Comparison of ENCODE assay signal across 13 mouse cellular contexts in the genomic region with DNA sequence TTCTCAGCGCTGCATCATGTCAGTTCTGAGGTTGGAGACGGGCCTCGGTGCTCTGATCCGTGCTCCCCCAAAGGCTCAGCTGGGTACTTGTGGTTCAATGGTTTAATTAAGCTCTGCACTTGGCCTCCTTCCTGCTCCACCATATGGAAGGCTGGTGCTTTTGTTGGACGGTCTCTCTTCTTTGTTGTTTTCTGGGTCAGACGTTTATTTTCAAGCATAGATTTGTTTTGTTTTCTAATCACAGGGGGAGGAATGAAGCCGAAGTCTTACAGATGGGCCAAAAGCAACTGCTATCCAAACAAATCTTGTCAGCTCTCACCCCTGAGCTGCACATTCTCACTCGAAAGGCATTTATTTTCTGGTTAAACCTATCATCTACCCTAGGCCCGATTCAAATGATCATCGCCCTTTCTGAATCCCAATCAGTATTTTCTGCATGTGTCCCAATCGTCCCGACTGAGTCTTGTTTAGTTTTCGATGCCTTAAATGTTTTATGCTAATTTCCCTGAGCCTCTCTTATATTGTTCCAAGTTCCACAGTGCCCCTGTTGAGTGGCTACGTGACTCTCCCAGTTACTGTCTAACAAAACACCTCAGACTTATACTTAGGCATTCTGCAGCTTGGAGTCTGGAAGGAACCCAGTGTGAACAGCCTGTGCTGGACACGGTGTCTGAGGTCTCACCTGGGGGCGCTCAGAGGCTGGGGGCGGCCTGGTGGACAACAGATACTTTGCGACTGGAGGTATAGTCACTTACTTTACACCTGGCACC. TPM values are rescaled to one million over a fixed set of nuclear protein-coding genes. Genes with fewer than 3 reads are reported as not detected.
DNase-seq lines count a peak whose midpoint lies in the region; ATAC-seq and TF ChIP-seq lines count a peak whose summit lies in the region.
"Had no signal": no experiment of that assay in that cellular context is flagged by ENCODE, and none has a peak within 500 bp of the region (broad histone marks: within the 10 kb centered on the region; RNA-seq: fewer than 3 reads in every experiment).

No protein-coding gene starts in this region.

- 0 out of 2 replicates have a peak overlapping the region, but pooled peaks have one; percentile 15 for H3K27ac ChIP-seq in embryonic facial prominence, embryonic 14.5 days (replicated peaks; ENCODE audit: low read depth, low read length)
- H3K27ac ChIP-seq in embryonic facial prominence, embryonic 10.5 days (replicated peaks): no peak overlapping the region
- no peak overlapping the region for H3K27ac ChIP-seq in forebrain, embryonic 11.5 days (ENCODE audit: low read depth, low read length)
- no peak overlapping the region for H3K27ac ChIP-seq in midbrain, embryonic 12.5 days (replicated peaks)
- no peak overlapping the region for H3K27ac ChIP-seq in stomach, postnatal 0 days (replicated peaks)
- H3K27ac ChIP-seq: left cerebral cortex, adult 2 months had no signal

- no peak overlapping the region for H3K9ac ChIP-seq in embryonic facial prominence, embryonic 14.5 days (ENCODE audit: low read depth, low read length)
- H3K9ac ChIP-seq in forebrain, embryonic 11.5 days (ENCODE audit: low read length): no peak overlapping the region
- H3K9ac ChIP-seq in midbrain, embryonic 12.5 days (replicated peaks): no peak overlapping the region
- H3K9ac ChIP-seq in stomach, postnatal 0 days (ENCODE audit: low read length): no peak overlapping the region

- no peaks in the 10 kb centered on the region for H3K36me3 ChIP-seq in embryonic facial prominence, embryonic 14.5 days (ENCODE audit: control insufficient read depth, insufficient read depth, low read length)
- no peaks in the 10 kb centered on the region for H3K36me3 ChIP-seq in embryonic facial prominence, embryonic 10.5 days (replicated peaks)
- H3K36me3 ChIP-seq in forebrain, embryonic 11.5 days (ENCODE audit: control insufficient read depth, insufficient read depth, low read length): no peaks in the 10 kb centered on the region
- H3K36me3 ChIP-seq in midbrain, embryonic 12.5 days: no peaks in the 10 kb centered on the region
- no peaks in the 10 kb centered on the region for H3K36me3 ChIP-seq in stomach, postnatal 0 days (ENCODE audit: control insufficient read depth, insufficient read depth, low read length)
- H3K36me3 ChIP-seq: G1E had no signal

- no peaks in the 10 kb centered on the region for H3K4me1 ChIP-seq in embryonic facial prominence, embryonic 14.5 days (ENCODE audit: control insufficient read depth, insufficient read depth, low read length)
- peaks cover 8% of the 10 kb centered on the region for H3K4me1 ChIP-seq in embryonic facial prominence, embryonic 10.5 days
- 0 out of 2 replicates have a peak, but pooled peaks cover 4% of the 10 kb centered on the region for H3K4me1 ChIP-seq in forebrain, embryonic 11.5 days (replicated peaks; ENCODE audit: control insufficient read depth, insufficient read depth, low read length)
- peaks cover 21% of the 10 kb centered on the region; the same call in 1 of the 2 replicates for H3K4me1 ChIP-seq in midbrain, embryonic 12.5 days
- H3K4me1 ChIP-seq in stomach, postnatal 0 days (replicated peaks; ENCODE audit: control insufficient read depth, insufficient read depth): no peaks in the 10 kb centered on the region

- H3K9me3 ChIP-seq in embryonic facial prominence, embryonic 14.5 days (ENCODE audit: control insufficient read depth, low read length): no peaks in the 10 kb centered on the region
- no peaks in the 10 kb centered on the region for H3K9me3 ChIP-seq in embryonic facial prominence, embryonic 10.5 days
- no peaks in the 10 kb centered on the region for H3K9me3 ChIP-seq in forebrain, embryonic 11.5 days (ENCODE audit: control insufficient read depth, low read length)
- H3K9me3 ChIP-seq in midbrain, embryonic 12.5 days: no peaks in the 10 kb centered on the region
- H3K9me3 ChIP-seq in stomach, postnatal 0 days (ENCODE audit: control insufficient read depth, low read length): no peaks in the 10 kb centered on the region
- H3K9me3 ChIP-seq: G1E had no signal

- intact Hi-C loops in heart, postnatal 10 days (cut with DNase I): no loop called here

- TF ChIP-seq CTCF in stomach, postnatal 0 days (IDR thresholded peaks at IDR 0.05; ENCODE audit: low read depth): no peak

- TF ChIP-seq EP300 in stomach, postnatal 0 days (optimal IDR thresholded peaks at IDR 0.05): no peak

- peak; percentile 67 for DNase-seq in embryonic facial prominence, embryonic 14.5 days (ENCODE audit: low spot score)
- no peak for DNase-seq in embryonic facial prominence, embryonic 10.5 days (ENCODE audit: low spot score)
- DNase-seq in forebrain, embryonic 11.5 days (ENCODE audit: low spot score): no peak
- no peak for DNase-seq in stomach, postnatal 0 days (ENCODE audit: low spot score)
- DNase-seq in heart, postnatal 10 days: no peak
- no peak for DNase-seq in spleen, postnatal 14 days (ENCODE audit: low spot score in 2 of 2)

- no peak overlapping the region for H3K4me3 ChIP-seq in embryonic facial prominence, embryonic 14.5 days (ENCODE audit: low read depth, low read length)
- no peak overlapping the region for H3K4me3 ChIP-seq in embryonic facial prominence, embryonic 10.5 days
- H3K4me3 ChIP-seq in forebrain, embryonic 11.5 days (ENCODE audit: low read depth, low read length): no peak overlapping the region
- no peak overlapping the region for H3K4me3 ChIP-seq in midbrain, embryonic 12.5 days
- H3K4me3 ChIP-seq in stomach, postnatal 0 days (ENCODE audit: low read depth, low read length): no peak overlapping the region
- H3K4me3 ChIP-seq: left cerebral cortex, adult 2 months had no signal

- H3K4me2 ChIP-seq in embryonic facial prominence, embryonic 14.5 days (ENCODE audit: low read depth, low read length): no peak overlapping the region
- no peak overlapping the region for H3K4me2 ChIP-seq in forebrain, embryonic 11.5 days (ENCODE audit: low read depth, low read length, severe bottlenecking)
- H3K4me2 ChIP-seq in midbrain, embryonic 12.5 days (replicated peaks): no peak overlapping the region
- H3K4me2 ChIP-seq in stomach, postnatal 0 days (replicated peaks; ENCODE audit: low read depth): no peak overlapping the region
- H3K4me2 ChIP-seq: liver, embryonic 11.5 days had no signal

- WGBS in embryonic facial prominence, embryonic 14.5 days: 63% methylated on average over 18 of the region's 18 CpGs
- 75% methylated on average over 18 of the region's 18 CpGs for WGBS in embryonic facial prominence, embryonic 10.5 days
- 66% methylated on average over 18 of the region's 18 CpGs for WGBS in forebrain, embryonic 11.5 days
- 63% methylated on average over 18 of the region's 18 CpGs for WGBS in midbrain, embryonic 12.5 days
- 73% methylated on average over 18 of the region's 18 CpGs for WGBS in stomach, postnatal 0 days

- H3K27me3 ChIP-seq in embryonic facial prominence, embryonic 14.5 days (replicated peaks; ENCODE audit: control insufficient read depth, insufficient read depth, low read length): no peaks in the 10 kb centered on the region
- no peaks in the 10 kb centered on the region for H3K27me3 ChIP-seq in embryonic facial prominence, embryonic 10.5 days (replicated peaks; ENCODE audit: low read depth, poor library complexity, severe bottlenecking)
- no peaks in the 10 kb centered on the region for H3K27me3 ChIP-seq in forebrain, embryonic 11.5 days (ENCODE audit: control insufficient read depth, insufficient read depth, low read length)
- H3K27me3 ChIP-seq in midbrain, embryonic 12.5 days: no peaks in the 10 kb centered on the region
- no peaks in the 10 kb centered on the region for H3K27me3 ChIP-seq in stomach, postnatal 0 days (ENCODE audit: control insufficient read depth, insufficient read depth, low read length)

- ATAC-seq in embryonic facial prominence, embryonic 14.5 days (ENCODE audit: low read depth): peak; percentile 71; the same call in 1 of the 2 replicates
- peak; percentile 81 for ATAC-seq in cerebellum, adult (ENCODE audit: insufficient number of reproducible peaks, low FRiP score, low TSS enrichment)
- ATAC-seq in forebrain, embryonic 11.5 days (replicated peaks; ENCODE audit: low FRiP score): peak; percentile 74
- peak; percentile 63 for ATAC-seq in midbrain, embryonic 12.5 days (ENCODE audit: low FRiP score, low read depth)
- ATAC-seq in stomach, postnatal 0 days (ENCODE audit: low FRiP score, low TSS enrichment): no peak

RNA-seq across cellular contexts. Expression of gene Slc30a10, which starts 12.8 kb away (rescaled TPM):
- 0.40 and 0.50 TPM in 2 replicates for polyA plus RNA-seq in embryonic facial prominence, embryonic 14.5 days (2014; fragmentation: Nextera tagmentation; extraction: Ambion mirVana)
- 1.0 and 1.2 TPM in 2 replicates for polyA plus RNA-seq in embryonic facial prominence, embryonic 10.5 days (2016; fragmentation: Nextera tagmentation; extraction: Ambion mirVana)
- 2.5 and 2.6 TPM in 2 replicates for polyA plus RNA-seq in forebrain, embryonic 11.5 days (2014; fragmentation: Nextera tagmentation; extraction: Ambion mirVana)
- 1.4 and 2.0 TPM in 2 replicates for polyA plus RNA-seq in midbrain, embryonic 12.5 days (2016; fragmentation: Nextera tagmentation; extraction: Ambion mirVana)
- polyA plus RNA-seq in stomach, postnatal 0 days (2015; fragmentation: Nextera tagmentation; extraction: Ambion mirVana): 0.01 and 0.06 TPM in 2 replicates
- total RNA-seq in heart, postnatal 10 days (2021): not detected
- total RNA-seq: adrenal gland, adult 18-20 months; heart, adult 8-10 months had no signal
